Mouse (Mus musculus): ENCODE measurements at regions not wholly inside any gene's neighbourhood (a gene's known extent, or its start where the extent isn't known, plus 50 kb on each side); places are given as distances from the start of the nearest gene placed in this dataset.

GRCm38 (mm10) chr13:78580863-78581595 is 381.5 kb upstream of the Nr2f1 start:
- TF ChIP-seq CTCF (IDR thresholded peaks at IDR 0.05; ENCODE audit: borderline replicate concordance, insufficient read depth, low read length) (no peak), POLR2A (IDR thresholded peaks at IDR 0.05; ENCODE audit: low read depth, low read length) (no peak)

All from embryonic fibroblast, embryonic 13.5 days (primary cell).